Mouse (Mus musculus): Measurements from ENCODE around the gene Nt5e.

Nt5e gene

GRCm38 (mm10) chr9:88394852-88395251 lies 67.9 kb downstream of the Nt5e start:
- DNase-seq = no peak

- DNase-seq = no peak
Observed at GRCm38 (mm10) chr9:88398461-88398860, 71.5 kb downstream of the Nt5e start.

DNA sequence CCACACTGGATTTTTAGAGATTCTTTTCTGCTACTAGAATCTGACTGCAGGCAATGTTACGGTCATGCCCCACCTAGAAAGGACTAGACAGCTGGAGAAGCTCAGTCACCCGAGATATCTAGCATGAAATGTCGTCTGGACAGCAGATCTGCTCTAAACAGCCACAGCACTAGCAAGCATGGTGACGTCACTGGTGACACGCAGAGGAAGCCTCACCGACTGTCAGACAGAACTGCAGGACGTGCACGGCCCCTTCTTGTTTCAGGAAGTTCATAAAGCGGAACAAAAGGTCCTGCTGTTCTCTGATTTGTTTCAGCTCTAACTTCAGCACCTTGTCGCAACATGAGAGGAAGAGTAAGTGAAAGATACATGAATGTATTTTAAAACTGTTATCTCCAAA lies 77.1 kb downstream of the Nt5e start:
- DNase-seq = peak; percentile 54

- no peak for DNase-seq
Observed at GRCm38 (mm10) chr9:88404515-88404914, 77.5 kb downstream of the Nt5e start.

GRCm38 (mm10) chr9:88409978-88410377 lies 83.0 kb downstream of the Nt5e start:
- no peak for DNase-seq

DNA sequence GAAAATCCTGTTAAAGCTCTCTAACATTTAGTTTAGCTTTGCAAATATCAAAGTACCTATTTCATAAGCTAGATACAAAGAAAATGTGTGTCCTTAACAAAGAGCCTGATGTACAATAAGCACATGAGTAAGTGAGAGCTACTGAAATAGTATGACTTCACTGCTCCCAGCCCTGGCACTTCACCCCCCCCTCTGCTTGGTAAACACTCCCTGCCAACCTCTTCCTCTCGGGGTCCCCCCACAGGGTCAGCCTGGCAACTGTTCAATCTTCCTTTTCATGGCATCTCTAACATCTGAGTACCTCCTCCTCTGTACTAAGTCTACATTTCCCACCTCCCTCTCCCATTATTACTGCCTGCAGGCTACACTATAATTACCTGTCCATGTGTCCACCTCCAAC lies 89.8 kb downstream of the Nt5e start:
- DNase-seq = no peak

Data from lung, postnatal 10 days (tissue).